In the genomic region with DNA sequence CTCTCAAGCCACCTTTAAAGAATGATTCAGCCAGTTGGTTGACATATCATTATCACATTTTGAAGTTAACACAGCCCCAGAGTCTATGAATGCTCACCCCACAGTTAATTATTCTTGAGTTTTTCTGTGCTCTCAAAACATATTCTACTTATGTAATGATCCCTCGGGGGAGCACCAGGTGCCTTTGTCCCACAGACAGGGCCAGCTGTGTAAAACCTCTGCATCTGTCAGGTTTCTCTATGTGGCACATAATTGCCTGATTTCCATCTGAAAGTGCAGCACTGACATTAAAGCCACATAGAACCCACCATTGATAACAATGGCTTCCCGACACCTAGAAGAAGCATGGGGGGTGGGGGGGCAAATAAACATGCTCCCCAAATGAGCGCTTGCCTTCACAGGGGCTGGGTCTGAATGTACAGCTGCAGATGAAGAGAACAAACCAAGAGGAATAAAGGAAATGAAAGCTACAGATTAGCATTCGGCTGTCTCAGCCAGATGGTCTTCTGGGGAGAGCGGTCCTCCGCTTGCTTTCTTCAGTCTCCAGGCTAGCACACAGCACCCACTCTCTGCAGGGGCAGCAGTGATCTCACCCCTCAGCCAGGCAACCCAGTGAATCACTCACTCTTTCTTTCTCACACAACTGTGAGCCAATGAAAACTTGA, we compare ENCODE assay signal across 8 mouse cellular contexts.
A peak's percentile ranks its signal among the peaks of the same experiment; 100 is the strongest.
DNase-seq lines count a peak whose midpoint lies in the region; ATAC-seq and TF ChIP-seq lines count a peak whose summit lies in the region.

No protein-coding gene starts in this region.

- TF ChIP-seq RAD21 in CH12.LX (IDR thresholded peaks at IDR 0.05; ENCODE audit: low read depth, low read length) = no peak

- no peak overlapping the region for H3K27ac ChIP-seq in CH12.LX (ENCODE audit: insufficient read depth, low read depth)

- peaks cover 0 to 21% of the 10 kb centered on the region in 2 experiments; a peak in 2 of 4 replicates for H3K4me1 ChIP-seq in CH12.LX (ENCODE audit: control insufficient read depth in 1 of 2, insufficient read depth in 2 of 2)

- dilution Hi-C loops in CH12.LX (cut with MboI; ENCODE audit: extremely low pct_ligation_motif_present, extremely low pct_unique_long_range_greater_than_20kb, low sequenced_read_pairs) = no loop called here

- intact Hi-C loops in left cerebral cortex, postnatal 36 days (cut with DNase I) = no loop called here
- intact Hi-C loops in gastrocnemius, postnatal 14 days (cut with DNase I; ENCODE audit: low total_unique reads) = no loop called here

- no peak for TF ChIP-seq POLR2A in CH12.LX (IDR thresholded peaks at IDR 0.05; ENCODE audit: low read depth, low read length)

- no peak for TF ChIP-seq CTCF in CH12.LX (conservative IDR thresholded peaks at IDR 0.05 in 1 of 2, IDR thresholded peaks at IDR 0.05 in 1 of 2; ENCODE audit: low read depth in 2 of 2, low read length in 2 of 2)

- in situ Hi-C loops in CH12.LX (cut with MboI; ENCODE audit: low pct_ligation_motif_present, low pct_unique_long_range_greater_than_20kb, low sequenced_read_pairs) = no loop called here

- H3K9me3 ChIP-seq in CH12.LX (replicated peaks; ENCODE audit: low read length) = no peaks in the 10 kb centered on the region

- H3K79me2 ChIP-seq in CH12.LX (replicated peaks; ENCODE audit: control insufficient read depth, extremely low read depth, insufficient read depth, poor library complexity, severe bottlenecking) = no peaks in the 10 kb centered on the region

- no peak for ATAC-seq in cerebellum, adult (ENCODE audit: insufficient number of reproducible peaks, low FRiP score, low TSS enrichment)

- peak overlapping the region; percentile 20 to 35 (median 30) for H3K4me3 ChIP-seq in CH12.LX (replicated peaks in 1 of 3; ENCODE audit: low read depth in 2 of 3, low read length in 2 of 3, poor library complexity in 1 of 3)

- H3K27me3 ChIP-seq in CH12.LX (replicated peaks) = no peaks in the 10 kb centered on the region

- 0 out of 2 replicates have a peak, but pooled peaks have one; percentile 31 for TF ChIP-seq EP300 in CH12.LX (IDR thresholded peaks at IDR 0.05; ENCODE audit: low read length)

- H3K4me2 ChIP-seq in CH12.LX (ENCODE audit: insufficient read depth, low read depth, poor library complexity, severe bottlenecking) = peak overlapping the region; percentile 91

- DNase-seq in cerebellum, adult 8-10 months = peak; percentile 15
- DNase-seq in CH12.LX (ENCODE audit: extremely low read depth) = peak; percentile 29
- DNase-seq in frontal cortex, postnatal 10 days (ENCODE audit: low spot score in 2 of 2) = peak; percentile 34 to 50
- peak; percentile 52 to 66 for DNase-seq in left cerebral cortex, postnatal 36 days (ENCODE audit: low spot score in 2 of 2)
- DNase-seq in thymus, postnatal 14 days = peak; percentile 8
- no peak for DNase-seq in urinary bladder, postnatal 4 days (ENCODE audit: low spot score in 2 of 2)
- no peak for DNase-seq in gastrocnemius, postnatal 14 days

- H3K9ac ChIP-seq in CH12.LX (ENCODE audit: insufficient read depth, low read depth) = 0 out of 2 replicates have a peak overlapping the region, but pooled peaks have one; percentile 21

- H3K36me3 ChIP-seq in CH12.LX (replicated peaks in 1 of 2; ENCODE audit: control insufficient read depth in 1 of 2, insufficient read depth in 1 of 2, low read length in 1 of 2) = no peaks in the 10 kb centered on the region

TF ChIP-seq in CH12.LX, 34 proteins besides CTCF, POLR2A, EP300 and RAD21:
- TF ChIP-seq JUND (conservative IDR thresholded peaks at IDR 0.05; ENCODE audit: low read depth, low read length) = no peak
- peak; percentile 13; the same call in 1 of the 2 replicates for TF ChIP-seq ETS1 (conservative IDR thresholded peaks at IDR 0.05; ENCODE audit: low read depth, low read length)
- no peak for TF ChIP-seq PAX5 (IDR thresholded peaks at IDR 0.05; ENCODE audit: low read length)

Comparison
In these comparisons a context has a peak if more than half of its experiments do, and no peak if none do; other contexts are left out.
1. DNase-seq: peak in cerebellum, adult 8-10 months (single experiment), CH12.LX (single experiment), frontal cortex, postnatal 10 days (2 of 2), left cerebral cortex, postnatal 36 days (2 of 2) and thymus, postnatal 14 days (single experiment); none in urinary bladder, postnatal 4 days (0 of 2) and gastrocnemius, postnatal 14 days (single experiment).